Mouse (Mus musculus): ENCODE results near the gene Stard13.

The Stard13 gene

DNA sequence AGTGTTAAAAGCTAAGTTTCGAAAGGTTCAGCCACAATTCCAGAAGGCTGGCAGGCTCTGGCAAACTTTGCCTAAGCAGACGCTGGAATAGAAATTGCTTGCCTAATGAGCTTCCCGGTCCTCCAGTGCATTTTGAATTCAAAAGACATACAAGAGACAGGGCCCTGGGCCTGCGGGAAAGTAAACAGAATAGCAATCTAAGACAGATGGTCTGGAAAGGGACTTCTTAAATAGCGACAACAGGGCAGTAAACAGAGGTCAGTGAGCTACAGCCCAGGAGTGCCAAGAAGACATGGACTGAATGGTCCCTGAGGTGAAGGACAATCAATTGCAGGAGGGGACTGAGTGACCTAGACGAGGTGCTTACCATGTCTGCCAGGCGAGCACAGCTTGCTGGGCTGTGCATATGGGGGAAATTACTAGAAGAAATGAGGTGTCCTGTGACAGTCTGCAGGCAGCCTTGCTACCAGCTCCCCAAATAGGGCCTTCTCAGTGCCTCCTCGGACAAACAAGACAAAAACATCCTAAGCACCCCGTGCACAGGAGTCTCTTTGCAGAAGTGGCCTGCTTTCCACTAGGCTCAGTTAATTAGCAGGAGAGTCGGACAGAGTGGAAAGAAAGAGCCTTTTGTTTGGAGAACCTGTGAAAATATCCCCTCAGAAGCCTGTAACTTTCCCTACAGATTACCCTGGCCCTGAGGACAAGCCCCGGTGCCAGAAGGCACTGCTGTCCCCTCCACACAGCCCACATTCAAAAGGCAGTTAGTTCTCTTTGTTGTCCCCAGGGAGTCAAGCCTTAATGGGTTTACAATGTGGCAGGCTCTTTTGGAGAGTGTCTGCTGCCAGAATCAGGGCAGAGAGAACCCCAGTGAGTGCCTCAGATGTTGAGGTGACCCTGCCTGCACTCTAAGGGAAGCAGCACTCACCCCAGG, 90.7 kb downstream of the Stard13 start:
- DNase-seq (ENCODE audit: low spot score in 2 of 2), result no peak

DNA sequence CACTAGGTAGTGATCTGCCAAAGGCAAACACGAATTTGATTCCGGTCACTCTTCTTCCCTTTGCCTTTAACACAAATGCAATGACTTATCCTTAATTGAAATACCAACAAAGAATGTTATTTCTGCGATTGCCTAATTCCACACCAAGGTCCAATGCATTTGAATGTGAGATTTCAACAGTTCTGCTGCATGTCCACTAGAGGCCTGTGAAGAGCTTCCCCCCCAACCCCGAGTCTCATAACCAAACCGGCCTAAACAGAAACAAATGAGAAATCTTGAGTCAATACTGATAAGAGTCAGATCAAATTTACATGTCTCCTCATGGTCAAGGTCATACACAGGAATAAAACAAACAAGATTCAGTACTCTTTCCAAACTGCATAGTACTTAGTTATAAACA, 91.4 kb downstream of the Stard13 start:
- no peak for DNase-seq (ENCODE audit: low spot score in 2 of 2)

DNA sequence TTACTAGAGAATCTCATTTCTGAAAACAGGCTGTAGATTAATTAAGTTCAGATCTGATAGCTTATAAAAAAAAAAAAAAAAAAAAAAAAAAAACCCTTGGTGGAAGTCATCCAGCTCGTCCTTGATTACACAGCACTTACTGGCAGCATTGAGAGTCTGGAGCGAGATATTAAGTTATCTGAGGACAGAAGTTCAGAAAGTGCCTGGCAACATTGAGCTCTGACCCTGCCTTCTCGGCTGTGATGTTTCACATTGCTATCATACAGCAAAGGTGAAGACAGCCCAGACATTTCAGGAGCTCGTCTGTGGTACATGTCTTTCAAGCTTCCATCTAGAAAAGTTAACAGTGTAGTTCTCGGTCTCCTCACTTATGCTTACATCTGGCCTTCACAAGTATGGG, 95.7 kb downstream of the Stard13 start:
- no peak for DNase-seq (ENCODE audit: low spot score in 2 of 2)

DNA sequence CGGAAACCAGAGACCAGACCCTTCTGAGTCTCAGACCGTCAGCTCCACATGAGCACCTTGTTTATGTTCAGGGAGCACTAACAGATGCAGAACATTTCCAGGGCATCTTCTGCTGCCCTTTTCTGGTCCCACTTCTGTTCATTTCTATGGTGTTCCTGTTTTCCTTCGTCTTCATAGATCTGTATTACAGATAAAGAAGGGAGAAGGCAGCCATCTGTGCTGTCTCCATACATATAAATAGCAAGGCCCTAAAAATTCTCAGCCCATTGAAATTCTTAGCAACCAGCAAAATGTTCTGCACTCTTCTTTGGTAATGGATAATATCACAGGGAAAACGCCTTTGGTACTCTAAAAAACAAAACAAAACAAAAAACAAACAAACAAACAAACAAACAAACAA, 96.3 kb downstream of the Stard13 start:
- no peak for DNase-seq (ENCODE audit: low spot score in 2 of 2)

DNA sequence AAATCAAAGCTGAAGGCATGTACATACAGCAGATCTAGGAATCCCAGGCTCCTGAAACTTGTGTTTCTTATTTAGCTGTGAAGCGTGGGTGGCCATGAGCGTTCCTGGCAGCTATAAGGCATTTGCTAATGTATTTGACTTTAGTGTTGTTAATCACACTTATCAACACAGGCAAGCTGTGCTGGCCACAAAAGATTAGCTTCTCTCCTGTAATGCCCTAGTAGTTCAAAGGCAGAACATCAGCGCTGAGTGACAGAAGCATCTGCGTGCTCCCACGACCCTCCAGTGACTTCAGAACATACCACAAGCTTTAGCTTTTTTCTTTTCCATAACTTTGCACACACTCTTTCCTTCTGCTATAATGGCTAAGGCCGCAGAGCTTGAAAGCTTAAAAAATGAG, 97.7 kb downstream of the Stard13 start:
- no peak for DNase-seq (ENCODE audit: low spot score in 2 of 2)

DNA sequence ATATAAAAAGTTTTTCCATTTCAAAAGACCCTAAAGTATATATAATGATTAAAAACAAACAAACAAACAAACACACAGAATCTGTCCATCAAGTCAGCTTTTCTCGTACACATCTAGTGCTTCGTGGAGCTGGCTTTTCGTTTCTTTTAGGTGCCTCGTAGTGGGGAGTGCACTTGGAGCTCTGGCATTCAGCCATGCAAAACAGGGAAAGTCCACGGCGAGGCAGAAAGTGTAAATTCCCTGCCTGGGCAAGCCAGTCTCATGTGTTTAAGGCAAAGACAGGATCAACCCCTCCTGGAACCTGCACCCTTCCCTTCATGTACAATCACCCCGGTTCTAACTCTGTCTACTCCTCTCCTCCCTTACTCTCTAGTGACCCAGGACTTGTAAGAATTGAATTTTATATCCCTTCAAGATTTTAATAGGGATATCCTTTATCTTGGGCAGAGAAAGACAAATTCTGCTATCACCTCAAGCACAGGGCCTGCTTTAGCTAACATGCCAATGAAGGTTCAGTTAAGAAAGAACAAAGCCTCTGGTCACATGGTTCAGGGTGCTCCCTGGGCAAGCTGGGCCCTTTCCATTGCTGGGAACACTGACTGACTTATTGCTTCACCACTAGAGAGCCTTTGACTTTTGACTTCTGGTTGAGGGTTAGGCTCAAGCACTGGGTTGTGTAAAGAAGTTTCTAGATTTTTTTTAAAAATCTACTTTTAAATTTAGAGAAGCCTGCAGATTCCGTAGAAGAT, 98.4 kb downstream of the Stard13 start:
- no peak for DNase-seq (ENCODE audit: low spot score in 2 of 2)

DNA sequence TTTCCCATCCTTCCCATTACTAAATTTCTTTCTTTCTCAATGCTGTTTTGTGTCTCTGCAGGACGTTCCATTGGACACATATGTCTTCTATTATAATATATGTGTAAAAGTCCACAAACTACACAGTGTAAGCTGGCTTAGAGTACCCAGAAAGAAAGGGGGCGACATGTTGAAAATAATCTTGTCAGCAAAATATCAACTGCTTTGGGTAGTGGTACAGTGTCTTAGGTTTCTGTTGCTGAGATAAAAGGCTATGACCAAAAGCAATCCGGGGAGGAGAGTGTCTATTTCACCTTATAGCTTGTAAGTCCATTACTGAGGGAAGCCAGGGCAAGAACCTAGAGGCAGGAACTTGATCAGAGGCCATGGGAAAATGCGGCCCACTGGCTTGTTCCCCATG, 99.4 kb downstream of the Stard13 start:
- no peak for DNase-seq (ENCODE audit: low spot score in 2 of 2)

DNA sequence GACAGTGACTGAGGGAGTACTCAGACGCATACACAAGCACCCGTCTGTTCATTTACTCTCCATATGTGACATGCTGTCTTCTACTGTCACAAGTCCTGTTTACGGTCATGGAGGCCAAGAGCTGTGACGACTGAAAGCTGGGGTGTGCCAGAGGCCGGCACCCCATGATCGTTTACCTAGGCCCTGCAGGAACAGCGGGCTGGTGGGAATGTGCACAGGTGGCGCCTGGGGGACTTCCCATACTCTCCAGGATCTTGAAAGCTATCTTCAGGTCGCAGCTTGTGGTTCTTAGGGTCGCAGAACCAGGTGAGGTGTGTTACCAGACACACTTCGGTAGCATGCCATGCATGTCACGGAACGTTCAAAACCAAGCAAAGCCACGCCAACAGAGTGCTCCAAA, 99.9 kb downstream of the Stard13 start:
- no peak for DNase-seq (ENCODE audit: low spot score in 2 of 2)

DNA sequence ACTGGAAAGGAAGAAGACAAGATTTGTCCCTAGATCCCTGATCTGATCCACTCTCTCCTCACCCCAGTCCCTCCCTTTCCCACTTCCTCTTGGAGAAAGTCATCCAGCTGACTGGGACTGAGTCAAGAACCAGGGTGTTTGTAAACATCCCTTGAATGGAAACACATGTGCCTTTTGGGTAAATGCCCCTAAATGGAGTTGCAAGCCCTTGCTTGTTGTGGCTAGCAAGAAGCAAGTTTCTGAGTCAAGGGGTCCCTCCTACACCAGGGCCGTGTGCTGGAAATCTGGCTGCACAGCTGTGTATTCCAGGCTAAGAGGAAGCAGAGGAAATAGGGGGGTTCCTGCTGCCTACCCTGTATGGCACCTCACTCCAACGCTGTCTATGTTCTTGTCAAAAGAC, 103.9 kb downstream of the Stard13 start:
- DNase-seq (ENCODE audit: low spot score in 2 of 2), result no peak

DNA sequence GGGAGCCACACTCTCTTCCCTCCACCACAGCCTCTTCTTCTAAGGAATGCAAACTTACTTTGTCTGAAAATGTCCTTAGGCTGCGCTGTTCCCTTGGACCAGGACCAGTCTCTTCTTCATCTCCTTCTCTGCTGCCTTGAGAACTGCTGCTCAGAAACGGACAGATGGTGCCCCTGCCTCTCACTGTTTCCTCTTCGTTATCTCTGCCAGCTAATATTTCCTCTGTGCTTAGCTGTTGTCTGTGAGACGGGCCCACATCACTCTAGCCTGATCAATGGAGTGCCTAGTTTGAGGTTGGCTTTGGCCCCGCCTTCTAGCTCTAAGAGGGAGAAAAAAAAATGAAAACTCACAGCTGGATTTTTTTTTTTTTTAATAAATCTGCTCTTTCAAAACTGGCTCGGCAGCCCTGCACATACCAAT, 106.3 kb downstream of the Stard13 start:
- DNase-seq (ENCODE audit: low spot score in 2 of 2), result no peak

DNA sequence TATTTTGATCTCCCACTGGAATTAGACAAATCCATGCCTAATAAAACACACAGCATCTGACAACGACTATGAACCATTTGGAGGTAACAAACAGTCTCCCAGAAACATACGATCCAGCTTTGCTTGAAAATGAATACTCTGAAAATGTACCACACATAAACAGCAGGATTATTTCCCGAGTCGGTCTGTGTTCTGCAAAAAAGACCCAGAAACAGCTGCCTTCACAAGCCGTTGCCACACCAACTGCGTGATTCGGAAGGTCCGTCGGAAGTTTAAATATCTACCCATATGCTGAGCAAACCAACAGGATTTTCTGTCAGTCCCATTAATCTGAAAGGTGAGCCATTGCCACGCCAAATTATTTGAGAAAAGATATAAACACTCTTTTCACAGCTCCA, 107.0 kb downstream of the Stard13 start:
- DNase-seq (ENCODE audit: low spot score in 2 of 2), result no peak

DNA sequence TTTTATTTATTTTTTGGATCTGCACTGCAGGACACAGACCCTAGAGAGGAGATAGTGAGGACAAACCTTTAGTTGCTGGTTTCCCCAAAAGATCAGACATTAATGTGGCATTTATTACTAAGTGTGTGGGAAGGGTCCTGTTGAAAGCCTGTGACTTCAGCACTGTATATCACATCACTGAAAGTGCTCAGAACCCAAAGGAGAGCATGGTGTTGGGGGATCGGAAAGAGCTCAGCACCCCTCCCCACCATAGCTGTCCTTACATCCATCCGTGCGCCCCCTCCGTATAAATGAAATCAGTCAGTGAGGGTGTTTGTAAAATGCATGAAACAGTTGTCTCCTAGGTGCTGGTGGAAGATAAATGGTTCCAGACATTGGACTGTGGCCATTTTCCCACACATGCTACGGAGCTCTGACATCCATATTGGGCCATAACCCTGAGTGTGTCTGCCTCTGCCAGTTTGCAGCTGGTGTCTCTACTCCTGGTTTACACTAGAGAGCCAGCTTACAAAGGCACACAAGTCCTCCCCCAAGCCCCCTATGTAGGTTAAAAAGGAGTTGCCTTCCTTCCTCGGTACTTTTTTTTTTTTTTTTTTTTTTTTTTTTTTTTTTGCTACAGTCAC, 107.5 kb downstream of the Stard13 start:
- DNase-seq (ENCODE audit: low spot score in 2 of 2), result no peak

DNA sequence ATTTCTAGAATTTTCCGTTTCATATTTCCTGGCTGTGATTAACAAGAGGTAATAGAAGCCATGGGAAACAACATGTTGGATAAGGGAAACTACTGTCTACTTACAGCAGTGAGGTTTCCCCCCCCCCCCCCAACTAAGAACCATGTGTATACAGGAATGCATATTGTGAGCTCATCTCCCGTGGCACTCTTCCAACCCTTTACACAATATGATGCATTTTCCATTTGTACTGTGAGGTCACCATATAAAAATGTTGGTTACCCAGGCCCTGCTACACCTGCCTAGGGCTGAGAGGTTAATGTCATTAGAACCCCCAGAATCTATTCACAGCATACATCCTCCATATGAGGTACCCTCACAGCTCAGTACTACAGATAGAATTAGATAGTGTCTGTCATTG, 115.8 kb downstream of the Stard13 start:
- no peak for DNase-seq (ENCODE audit: low spot score in 2 of 2)

DNA sequence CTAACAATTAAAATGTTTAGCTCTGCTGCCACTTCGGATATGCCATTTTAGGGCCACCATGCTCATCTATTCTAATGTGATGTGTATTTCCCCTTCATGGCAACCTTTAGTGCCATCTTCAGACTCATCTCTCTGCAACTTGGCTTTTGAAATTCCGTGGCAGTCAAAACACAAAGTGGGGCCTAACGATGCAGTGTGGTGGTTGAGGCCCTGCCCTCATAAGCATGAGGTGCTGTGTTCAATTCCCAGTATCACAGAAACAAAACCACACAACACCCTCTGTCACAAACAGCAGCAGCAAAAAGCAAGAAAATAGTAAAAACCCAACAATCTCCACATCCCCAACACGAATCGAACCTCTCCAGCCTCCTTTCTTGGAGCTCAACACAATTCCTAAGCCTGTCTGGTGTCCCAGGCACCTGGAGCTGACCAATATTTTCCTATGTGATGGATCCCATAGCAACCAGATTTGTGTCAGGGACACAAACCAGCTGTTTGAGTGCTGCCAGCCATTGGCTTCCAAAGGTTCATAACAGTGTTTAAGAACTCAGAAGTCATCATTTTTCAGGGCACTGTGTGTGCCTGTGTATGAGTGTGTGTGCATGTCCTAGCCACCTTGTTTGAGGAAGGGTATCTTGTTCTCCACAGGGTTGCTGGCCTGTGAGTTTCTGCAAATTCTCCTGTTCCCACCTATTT, 117.3 kb downstream of the Stard13 start:
- DNase-seq (ENCODE audit: low spot score in 2 of 2), result no peak

DNA sequence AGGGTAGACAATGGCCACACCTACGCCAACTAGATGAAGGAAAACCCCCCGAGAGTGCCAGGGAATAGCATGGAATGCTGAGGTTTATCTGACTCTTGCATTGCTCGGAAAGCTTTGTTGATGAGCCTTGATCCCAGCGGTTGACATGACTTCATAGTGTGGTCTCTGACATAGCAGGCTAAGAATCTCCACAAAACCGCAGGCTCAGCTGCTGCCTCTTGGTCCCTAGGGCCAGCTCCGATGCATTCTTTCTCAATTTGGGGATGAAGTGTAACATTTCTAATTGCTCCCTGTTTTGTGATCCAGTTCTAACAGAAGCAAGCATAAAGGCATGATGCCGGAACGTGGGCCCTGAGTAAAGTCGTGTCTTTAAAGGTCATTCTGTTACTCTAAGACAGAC, 120.9 kb downstream of the Stard13 start:
- no peak for DNase-seq (ENCODE audit: low spot score in 2 of 2)

DNA sequence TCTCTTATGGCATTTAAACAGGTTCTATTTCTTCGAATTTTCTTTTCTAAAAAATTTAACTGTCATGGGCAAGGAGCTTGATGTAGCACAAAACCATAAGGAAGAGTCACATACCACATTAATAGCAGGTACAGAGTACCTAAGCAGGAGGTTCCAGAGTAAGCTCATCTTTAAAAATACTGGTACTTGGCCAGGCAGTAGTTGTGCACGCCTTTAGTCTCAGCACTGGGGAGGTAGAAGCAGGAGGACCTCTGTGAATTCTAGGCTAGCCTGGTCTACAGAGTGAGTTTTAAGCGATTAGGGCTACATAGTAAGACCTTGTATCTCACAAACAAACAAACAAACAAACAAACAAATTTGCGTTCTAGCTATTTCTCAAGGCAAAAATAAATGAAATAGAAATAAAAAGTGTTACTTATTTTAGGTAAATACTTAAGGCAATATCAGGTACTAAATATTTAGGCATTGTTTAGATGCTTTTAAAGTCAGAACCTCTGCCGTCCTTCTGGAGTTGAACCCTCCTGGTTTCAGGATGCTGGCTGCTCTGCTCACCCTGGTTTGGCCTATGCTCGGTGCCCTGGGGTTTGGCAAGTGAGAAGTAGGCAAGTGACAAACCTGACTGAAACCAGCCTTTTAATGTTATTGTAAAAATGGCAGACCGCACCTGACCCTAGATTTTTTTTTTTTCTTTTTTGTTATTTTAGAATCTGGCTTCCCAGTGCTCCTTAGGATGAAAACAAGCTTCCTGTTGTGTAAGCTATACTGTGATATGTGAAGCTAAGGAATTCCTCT, 122.4 kb downstream of the Stard13 start:
- no peak for DNase-seq (ENCODE audit: low spot score in 2 of 2)

DNA sequence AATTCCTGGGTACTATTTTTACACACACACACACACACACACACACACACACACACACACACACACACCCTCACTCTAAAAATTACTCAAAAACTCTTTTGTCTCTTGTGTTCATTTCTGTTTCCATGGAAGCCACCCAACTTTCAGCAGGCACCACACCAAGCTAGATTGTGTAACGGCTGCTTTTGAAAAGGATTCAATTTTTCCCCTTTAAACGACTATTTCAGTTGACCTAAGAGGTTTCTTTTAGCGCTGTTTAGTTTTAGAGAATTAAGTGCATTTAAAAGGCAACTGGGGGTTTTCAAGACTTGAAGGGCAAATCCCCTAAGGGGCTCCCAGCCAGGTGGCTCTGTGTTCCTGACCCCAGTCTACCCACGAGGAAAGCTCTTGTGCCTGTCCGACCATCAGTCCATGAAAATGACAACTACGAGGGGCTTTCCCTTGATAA, 123.2 kb downstream of the Stard13 start:
- DNase-seq (ENCODE audit: low spot score in 2 of 2), result no peak

DNA sequence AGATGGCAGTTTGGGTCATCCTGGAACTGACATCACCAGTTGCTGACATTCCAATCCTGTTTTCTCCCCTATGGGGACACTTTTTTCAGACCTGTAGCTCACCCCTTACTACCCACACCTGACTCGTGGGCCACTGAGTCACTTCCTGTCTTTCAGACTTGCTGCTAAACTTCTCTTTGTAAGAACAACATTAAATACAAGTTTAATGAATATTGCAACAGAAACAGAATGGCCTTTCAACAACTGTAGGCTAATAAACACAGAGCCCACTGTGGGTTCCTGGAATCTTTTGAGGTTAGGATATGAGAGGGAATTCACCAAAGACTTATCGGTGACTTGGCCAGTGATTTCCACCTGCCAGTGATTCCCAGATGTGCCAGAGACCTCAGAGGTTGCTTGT, 123.8 kb downstream of the Stard13 start:
- no peak for DNase-seq (ENCODE audit: low spot score in 2 of 2)

DNA sequence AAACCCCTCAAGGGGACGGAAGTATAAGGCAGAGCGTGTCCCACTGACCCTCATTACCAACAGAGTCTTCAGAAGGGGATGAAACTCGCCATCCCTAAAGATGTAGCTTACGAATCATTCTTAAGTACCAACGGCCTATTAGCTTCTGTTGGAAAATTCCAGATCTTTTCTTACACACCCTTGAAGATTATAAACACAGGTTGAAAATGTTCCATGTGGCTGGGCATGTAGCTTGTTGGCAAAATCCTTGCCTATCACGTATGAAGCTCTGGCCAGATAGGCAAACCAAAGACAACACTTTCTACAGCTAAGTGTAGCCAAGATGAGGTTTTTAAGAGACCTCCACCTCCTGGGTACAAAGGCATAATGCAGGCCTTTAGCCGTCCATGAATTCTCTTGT, 124.7 kb downstream of the Stard13 start:
- DNase-seq (ENCODE audit: low spot score in 2 of 2), result no peak

DNA sequence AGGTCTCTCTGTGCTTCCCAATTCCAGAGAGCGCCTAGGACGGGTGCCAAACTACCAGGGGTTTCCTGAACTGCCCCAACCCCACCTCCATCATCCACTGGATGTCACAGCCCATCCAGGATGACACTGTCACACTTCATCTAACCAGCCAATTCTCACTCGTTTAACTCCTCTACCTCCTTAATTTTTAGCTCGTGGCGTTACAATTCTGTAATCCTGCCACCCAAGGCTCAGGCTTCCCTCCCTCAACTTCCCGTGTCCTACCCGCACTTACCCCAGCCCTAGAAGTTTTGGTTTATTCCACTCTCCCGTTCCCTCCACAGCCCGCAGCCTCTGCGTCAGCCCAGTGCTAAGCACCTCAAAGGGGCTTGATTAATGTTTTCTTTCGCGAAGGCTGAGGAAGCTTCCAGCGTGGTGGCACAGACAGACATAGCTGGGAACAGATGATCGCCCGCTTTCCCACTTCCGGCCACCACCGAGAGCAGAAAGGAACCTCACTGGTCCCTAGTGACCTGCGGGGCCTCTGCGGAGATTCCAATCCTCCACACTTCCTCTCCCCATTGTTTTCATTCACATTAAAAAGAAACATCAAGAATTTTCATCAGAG, 125.2 kb downstream of the Stard13 start:
- no peak for DNase-seq (ENCODE audit: low spot score in 2 of 2)

DNA sequence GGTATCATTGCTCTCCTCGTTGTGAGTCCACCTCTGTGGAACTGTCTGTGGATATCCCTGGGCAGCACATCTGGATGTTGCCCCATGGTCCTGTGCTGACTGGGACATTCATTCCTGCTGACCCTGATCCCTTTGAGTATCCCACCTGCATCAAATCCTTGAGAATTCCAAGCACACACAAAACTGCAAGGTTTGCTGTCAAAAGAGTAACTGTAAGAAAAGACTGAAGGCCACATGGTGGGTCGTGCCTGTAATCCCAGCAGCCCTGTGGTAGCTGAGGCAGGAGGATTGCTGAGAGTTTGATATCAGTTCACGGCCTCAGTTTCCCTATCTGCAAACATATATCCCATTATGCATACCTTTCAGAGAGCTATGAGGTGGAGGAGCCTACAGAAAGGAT, 126.8 kb downstream of the Stard13 start:
- DNase-seq (ENCODE audit: low spot score in 2 of 2), result no peak
